Mouse (Mus musculus): ENCODE results near the gene Arhgef11.

Arhgef11 gene

GRCm38 (mm10) chr3:87718525-87718924 lies 101.2 kb downstream of the Arhgef11 start:
- no peak for DNase-seq

GRCm38 (mm10) chr3:87724556-87724955 lies 107.2 kb downstream of the Arhgef11 start:
- DNase-seq, result no peak

GRCm38 (mm10) chr3:87725396-87726160 lies 108.2 kb downstream of the Arhgef11 start:
- DNase-seq, result no peak

GRCm38 (mm10) chr3:87726191-87726590 lies 108.8 kb downstream of the Arhgef11 start:
- DNase-seq, result no peak

GRCm38 (mm10) chr3:87728696-87729095 lies 111.3 kb downstream of the Arhgef11 start:
- no peak for DNase-seq

- no peak for DNase-seq
Measured at GRCm38 (mm10) chr3:87733098-87733497, 115.7 kb downstream of the Arhgef11 start.

GRCm38 (mm10) chr3:87733984-87734761 lies 116.8 kb downstream of the Arhgef11 start:
- no peak for DNase-seq

GRCm38 (mm10) chr3:87735335-87735734 lies 118.0 kb downstream of the Arhgef11 start:
- DNase-seq, result no peak

- no peak for DNase-seq
Measured at GRCm38 (mm10) chr3:87738906-87739305, 121.5 kb downstream of the Arhgef11 start.

GRCm38 (mm10) chr3:87742013-87742412 lies 124.7 kb downstream of the Arhgef11 start:
- no peak for DNase-seq

- DNase-seq, result no peak
Measured at GRCm38 (mm10) chr3:87742735-87743134, 125.4 kb downstream of the Arhgef11 start.

- DNase-seq, result no peak
Measured at GRCm38 (mm10) chr3:87743927-87744326, 126.6 kb downstream of the Arhgef11 start.

GRCm38 (mm10) chr3:87745036-87745659 lies 127.8 kb downstream of the Arhgef11 start:
- DNase-seq, result no peak

GRCm38 (mm10) chr3:87748431-87748830 lies 131.1 kb downstream of the Arhgef11 start, which contains the start of gene Lrrc71:
Gene Lrrc71, minus strand, starts transcription at chr3:87748625.
- DNase-seq, result no peak

- no peak for DNase-seq
Measured at GRCm38 (mm10) chr3:87749036-87749435, 131.7 kb downstream of the Arhgef11 start.

- no peak for DNase-seq
Measured at GRCm38 (mm10) chr3:87749977-87750376, 132.6 kb downstream of the Arhgef11 start.

- no peak for DNase-seq
Measured at GRCm38 (mm10) chr3:87752567-87752966, 135.2 kb downstream of the Arhgef11 start.

- DNase-seq, result no peak
Measured at GRCm38 (mm10) chr3:87753829-87754228, 136.5 kb downstream of the Arhgef11 start.

GRCm38 (mm10) chr3:87755964-87756363 lies 138.6 kb downstream of the Arhgef11 start:
- DNase-seq, result peak; percentile 82

- DNase-seq, result no peak
Measured at GRCm38 (mm10) chr3:87756488-87756887, 139.1 kb downstream of the Arhgef11 start.

GRCm38 (mm10) chr3:87758641-87759040 lies 141.3 kb downstream of the Arhgef11 start:
- no peak for DNase-seq

GRCm38 (mm10) chr3:87761408-87762375 lies 144.3 kb downstream of the Arhgef11 start:
- DNase-seq, result no peak

All from cerebellum, adult 9-10 months (tissue).